Mouse (Mus musculus) kidney, embryonic 15.5 days (tissue): ENCODE results near the gene Mvd. TPM values are rescaled to one million over a fixed set of nuclear protein-coding genes. Genes with fewer than 3 reads are reported as not detected.

Source experiments
- ATAC-seq: fragments of 200-750 bp; cut with Nextera tagmentation; replicated peaks from 2 replicates; pipeline ENCODE4 v1.8.0; 2017; ENCODE audit warnings: moderate TSS enrichment; ENCODE audit not compliant: low FRiP score
- H3K27ac ChIP-seq: fragments of 300-500 bp; sonication (generic); 2 replicates; pipeline ENCODE4 v1.5.1; 2015; ENCODE audit warnings: mild to moderate bottlenecking, inconsistent platforms
- H3K27me3 ChIP-seq: fragments of 300-500 bp; sonication (generic); 2 replicates; pipeline ENCODE4 v1.6.1; 2015; ENCODE audit warnings: inconsistent platforms
- H3K36me3 ChIP-seq: fragments of 300-500 bp; sonication (generic); 2 replicates; pipeline ENCODE4 v1.6.1; 2015; ENCODE audit warnings: inconsistent platforms
- H3K4me1 ChIP-seq: fragments of 300-500 bp; sonication (generic); 2 replicates; pipeline ENCODE4 v1.6.1; 2015; ENCODE audit warnings: inconsistent platforms
- H3K4me2 ChIP-seq: fragments of 300-500 bp; sonication (generic); 2 replicates; pipeline ENCODE4 v1.6.1; 2015; ENCODE audit warnings: moderate library complexity, mild to moderate bottlenecking, inconsistent platforms
- H3K4me3 ChIP-seq: fragments of 300-500 bp; sonication (generic); replicated peaks from 2 replicates; pipeline ENCODE4 v1.5.1; 2015; ENCODE audit warnings: mild to moderate bottlenecking, inconsistent platforms
- H3K9ac ChIP-seq: fragments of 300-500 bp; sonication (generic); 2 replicates; pipeline ENCODE4 v1.6.1; 2015; ENCODE audit warnings: mild to moderate bottlenecking, inconsistent platforms
- H3K9me3 ChIP-seq: fragments of 300-500 bp; sonication (generic); replicated peaks from 2 replicates; pipeline ENCODE4 v1.6.1; 2016; ENCODE audit warnings: inconsistent platforms
- WGBS: fragments of 180-500 bp; shearing (Covaris S2); methylation state at CpG from one replicate; pipeline ENCODE4 v1.1.7; 2015; ENCODE audit warnings: mixed read lengths; 5-methylcytosine and 5-hydroxymethylcytosine counted together
- polyA plus RNA-seq: library from polyadenylated mRNA; unstranded; fragments of >200 nt; fragmentation: Nextera tagmentation; extraction: Ambion mirVana; gene quantifications from 2 replicates; pipeline ENCODE4 v1.2.1, GENCODE M21; 2015

Gene Mvd
- polyA plus RNA-seq, 1 experiment from 2014 or later: 37.5 TPM

DNA sequence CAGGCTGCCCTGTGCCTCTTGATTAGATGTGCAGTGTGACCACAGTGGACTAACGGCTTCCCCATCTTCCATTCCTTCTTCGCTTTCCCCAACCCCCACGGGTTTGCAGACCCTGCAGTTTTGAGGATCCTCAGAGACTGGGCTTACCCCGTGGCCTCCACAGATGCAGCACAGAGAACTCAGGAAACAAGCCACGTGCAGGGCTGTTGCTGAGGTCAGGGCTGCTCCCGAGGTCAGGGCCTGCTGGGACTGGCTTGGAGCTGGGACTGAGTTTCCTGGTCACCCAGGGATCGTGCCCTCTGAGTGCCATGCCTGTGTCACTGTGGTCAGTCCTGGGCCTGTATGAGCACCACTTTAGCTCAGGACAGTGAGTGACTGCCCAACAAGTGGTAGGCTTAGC, 21.8 kb upstream of the Mvd start:
- no peak overlapping the region for H3K4me2 ChIP-seq
- H3K27ac ChIP-seq: no peak overlapping the region
- no peak for ATAC-seq
- H3K9ac ChIP-seq: no peak overlapping the region
- 67% methylated on average over 7 of the region's 7 CpGs for WGBS
- H3K4me3 ChIP-seq: no peak overlapping the region
- H3K27me3 ChIP-seq: peaks cover 32% of the 10 kb centered on the region
- H3K9me3 ChIP-seq: no peaks in the 10 kb centered on the region
- peaks cover 40% of the 10 kb centered on the region for H3K36me3 ChIP-seq
- H3K4me1 ChIP-seq: peaks cover 24% of the 10 kb centered on the region

- no peaks in the 10 kb centered on the region for H3K9me3 ChIP-seq
- 47% methylated on average over 12 of the region's 12 CpGs for WGBS
These were observed 20.7 kb upstream of the Mvd start for GRCm38 (mm10) chr8:122463651-122464640.

GRCm38 (mm10) chr8:122462510-122462909, 19.3 kb upstream of the Mvd start:
- no peak overlapping the region for H3K9ac ChIP-seq
- H3K4me2 ChIP-seq: no peak overlapping the region
- ATAC-seq: no peak
- peaks cover 23% of the 10 kb centered on the region for H3K36me3 ChIP-seq
- no peaks in the 10 kb centered on the region for H3K9me3 ChIP-seq
- 68% methylated on average over 8 of the region's 8 CpGs for WGBS
- H3K4me3 ChIP-seq: no peak overlapping the region
- no peak overlapping the region for H3K27ac ChIP-seq
- peaks cover 25% of the 10 kb centered on the region for H3K4me1 ChIP-seq
- H3K27me3 ChIP-seq: peaks cover 55% of the 10 kb centered on the region

More at GRCm38 (mm10) chr8:122463651-122464640, 20.7 kb upstream of the Mvd start:
- H3K4me2 ChIP-seq: no peak overlapping the region
- no peak overlapping the region for H3K27ac ChIP-seq
- peaks cover 42% of the 10 kb centered on the region for H3K27me3 ChIP-seq
- no peak overlapping the region for H3K4me3 ChIP-seq
- peaks cover 25% of the 10 kb centered on the region for H3K4me1 ChIP-seq
- H3K36me3 ChIP-seq: peaks cover 37% of the 10 kb centered on the region
- H3K9ac ChIP-seq: no peak overlapping the region
- ATAC-seq: no peak

DNA sequence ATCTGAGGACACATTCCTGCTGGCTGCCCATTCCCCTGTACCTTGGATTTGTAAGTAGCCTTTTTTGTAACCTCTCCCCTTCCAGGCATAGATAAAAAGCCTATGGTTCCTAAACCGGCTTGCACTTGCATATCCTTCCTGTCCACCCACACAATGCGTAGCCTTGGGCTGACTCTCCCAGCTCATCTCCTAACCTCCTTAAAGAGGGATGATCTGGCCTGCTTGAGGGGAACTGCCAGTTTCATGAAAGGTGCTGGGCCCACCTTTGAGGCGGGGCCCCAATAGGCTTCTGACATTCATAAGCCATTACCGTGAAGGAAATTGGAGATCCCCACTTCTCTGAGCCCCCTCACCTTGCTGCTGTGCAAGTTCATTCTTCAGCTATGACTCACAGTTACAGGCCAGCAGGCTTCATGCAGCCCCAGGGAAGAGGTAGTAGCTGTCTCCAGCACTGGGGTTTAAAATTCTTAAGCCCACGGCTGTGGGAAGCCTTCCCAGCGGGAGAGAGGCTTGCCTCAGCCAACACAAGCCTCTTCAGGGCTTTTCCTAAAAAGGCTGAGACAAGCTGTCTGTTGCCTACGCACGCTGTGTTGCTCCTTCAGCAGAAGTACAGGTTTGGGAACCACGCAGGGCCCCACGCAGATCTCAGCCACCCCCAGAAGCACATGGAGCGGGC, 18.4 kb upstream of the Mvd start:
- no peak overlapping the region for H3K9ac ChIP-seq
- H3K36me3 ChIP-seq: peaks cover 14% of the 10 kb centered on the region
- peaks cover 25% of the 10 kb centered on the region for H3K4me1 ChIP-seq
- H3K27ac ChIP-seq: no peak overlapping the region; the same call in 1 of the 2 replicates
- H3K9me3 ChIP-seq: no peaks in the 10 kb centered on the region
- 58% methylated on average over 11 of the region's 11 CpGs for WGBS
- H3K27me3 ChIP-seq: peaks cover 64% of the 10 kb centered on the region
- no peak for ATAC-seq
- 0 out of 2 replicates have a peak overlapping the region, but pooled peaks have one; percentile 63 for H3K4me2 ChIP-seq
- no peak overlapping the region for H3K4me3 ChIP-seq

- peak; percentile 88 for ATAC-seq
- Histone ChIP-seq H3K27ac (no peak within 1 kb of the TSS), H3K4me2 (peak within 1 kb of the TSS; percentile 63), H3K36me3 (peaks cover 6% of the 10 kb centered on the region), H3K9ac (0 out of 2 replicates have a peak within 1 kb of the TSS, but pooled peaks have one; percentile 2), H3K4me1 (peaks cover 25% of the 10 kb centered on the region), H3K9me3 (no peaks in the 10 kb centered on the region), H3K27me3 (peaks cover 67% of the 10 kb centered on the region), H3K4me3 (peak within 1 kb of the TSS; percentile 38)
- WGBS: 1% methylated on average over 56 of the region's 56 CpGs
These were observed 17.6 kb upstream of the Mvd start, which contains the start of gene Snai3 for GRCm38 (mm10) chr8:122460524-122461472. TSS of gene Snai3 (minus strand) at chr8:122460733.

DNA sequence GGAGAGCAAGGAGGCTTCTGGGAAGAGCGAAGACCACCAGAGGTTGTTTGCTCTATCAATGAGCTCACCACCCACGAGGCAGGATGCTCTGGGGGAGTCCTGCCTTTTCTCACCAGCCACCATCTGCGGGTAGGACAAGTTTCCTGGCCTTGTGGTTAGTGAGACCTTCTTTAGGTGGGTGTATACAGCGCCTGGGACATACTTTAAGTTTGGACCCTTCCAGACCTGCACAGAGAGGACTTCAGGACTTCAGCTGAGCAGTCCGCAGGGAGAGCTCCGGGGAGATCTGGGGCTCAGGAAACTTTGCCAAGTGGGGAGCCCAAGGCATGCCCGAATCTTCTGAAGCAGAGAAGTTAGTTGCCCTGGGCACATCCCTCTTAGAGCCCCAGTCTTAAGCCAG, 16.8 kb upstream of the Mvd start:
- no peaks in the 10 kb centered on the region for H3K9me3 ChIP-seq
- peaks cover 25% of the 10 kb centered on the region for H3K4me1 ChIP-seq
- 26% methylated on average over 7 of the region's 7 CpGs for WGBS
- peak overlapping the region; percentile 38 for H3K4me3 ChIP-seq
- H3K4me2 ChIP-seq: peak overlapping the region; percentile 63
- peaks cover 67% of the 10 kb centered on the region for H3K27me3 ChIP-seq
- no peak for ATAC-seq
- H3K27ac ChIP-seq: no peak overlapping the region
- H3K36me3 ChIP-seq: no peaks in the 10 kb centered on the region
- 0 out of 2 replicates have a peak overlapping the region, but pooled peaks have one; percentile 2 for H3K9ac ChIP-seq

GRCm38 (mm10) chr8:122459218-122459900, 16.1 kb upstream of the Mvd start:
- H3K9me3 ChIP-seq: no peaks in the 10 kb centered on the region
- no peak overlapping the region for H3K4me3 ChIP-seq
- no peak overlapping the region; the same call in 1 of the 2 replicates for H3K4me2 ChIP-seq
- no peak overlapping the region for H3K27ac ChIP-seq
- ATAC-seq: no peak
- WGBS: 59% methylated on average over 6 of the region's 6 CpGs
- peaks cover 67% of the 10 kb centered on the region for H3K27me3 ChIP-seq
- no peaks in the 10 kb centered on the region for H3K36me3 ChIP-seq
- no peak overlapping the region for H3K9ac ChIP-seq
- H3K4me1 ChIP-seq: peaks cover 25% of the 10 kb centered on the region

- Histone ChIP-seq H3K4me1 (peaks cover 21% of the 10 kb centered on the region), H3K27ac (no peak overlapping the region), H3K9me3 (no peaks in the 10 kb centered on the region), H3K9ac (no peak overlapping the region), H3K36me3 (no peaks in the 10 kb centered on the region), H3K4me3 (no peak overlapping the region), H3K4me2 (no peak overlapping the region), H3K27me3 (peaks cover 56% of the 10 kb centered on the region)
- 80% methylated on average over 11 of the region's 11 CpGs for WGBS
- no peak for ATAC-seq
These were observed 13.9 kb upstream of the Mvd start for GRCm38 (mm10) chr8:122457171-122457570.

DNA sequence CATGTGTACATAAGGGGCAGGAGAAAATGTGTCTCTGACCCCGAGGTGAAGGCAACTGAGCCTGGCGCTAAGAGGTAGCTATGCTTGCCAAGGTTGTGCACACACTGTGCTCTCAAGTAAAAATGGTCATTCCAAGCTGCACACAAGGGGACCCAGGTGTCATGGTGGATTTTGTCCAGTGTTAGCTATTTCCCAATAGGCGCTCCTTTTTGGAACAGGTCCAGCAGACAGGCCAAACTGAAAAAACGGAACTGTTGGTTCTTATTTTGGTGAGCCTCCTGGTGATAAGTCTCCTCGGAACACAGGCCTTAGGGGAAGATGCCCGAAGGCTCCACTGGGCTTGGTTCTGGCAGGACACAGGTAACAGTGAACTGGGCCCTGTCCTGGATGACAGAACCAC, 11.2 kb upstream of the Mvd start:
- Histone ChIP-seq H3K4me2 (no peak overlapping the region), H3K36me3 (no peaks in the 10 kb centered on the region), H3K27me3 (peaks cover 29% of the 10 kb centered on the region), H3K27ac (no peak overlapping the region), H3K9ac (no peak overlapping the region), H3K4me1 (no peaks in the 10 kb centered on the region), H3K9me3 (no peaks in the 10 kb centered on the region), H3K4me3 (no peak overlapping the region)
- ATAC-seq: no peak
- WGBS: 87% methylated on average over 6 of the region's 6 CpGs

GRCm38 (mm10) chr8:122452154-122452553, 8.9 kb upstream of the Mvd start:
- Histone ChIP-seq H3K9ac (no peak overlapping the region), H3K9me3 (no peaks in the 10 kb centered on the region), H3K4me1 (no peaks in the 10 kb centered on the region), H3K4me2 (no peak overlapping the region), H3K4me3 (no peak overlapping the region), H3K36me3 (no peaks in the 10 kb centered on the region), H3K27me3 (peaks cover 8% of the 10 kb centered on the region), H3K27ac (no peak overlapping the region)
- no peak for ATAC-seq
- 90% methylated on average over 10 of the region's 10 CpGs for WGBS

DNA sequence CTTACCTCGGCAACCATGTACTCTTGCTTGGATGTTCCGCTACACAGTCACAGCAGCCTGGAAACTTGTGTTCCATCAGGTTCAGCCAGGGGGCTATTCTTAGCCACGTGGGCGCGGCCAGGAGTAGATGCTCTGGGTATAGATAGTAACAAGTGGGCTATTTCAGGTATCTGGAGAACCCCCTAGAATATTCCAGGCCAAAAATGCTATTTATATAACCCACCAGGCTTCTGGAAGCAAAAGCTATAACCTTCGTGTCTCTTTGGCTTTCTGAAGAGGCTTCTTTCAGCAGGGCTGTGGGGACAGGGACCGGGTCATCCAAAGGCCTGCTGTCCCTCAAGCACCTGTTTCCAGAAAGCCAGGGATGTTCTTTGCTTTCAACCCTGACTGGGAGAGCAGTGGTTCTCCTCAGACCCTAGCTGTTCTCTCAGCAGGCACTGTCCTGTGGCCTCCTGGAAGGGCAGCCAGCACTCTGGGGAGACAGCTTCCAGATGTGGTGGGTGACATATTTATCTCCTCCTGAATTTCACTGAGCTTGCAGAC, 8.0 kb upstream of the Mvd start:
- H3K27ac ChIP-seq: no peak overlapping the region
- no peak overlapping the region for H3K4me3 ChIP-seq
- H3K4me2 ChIP-seq: no peak overlapping the region
- H3K27me3 ChIP-seq: no peaks in the 10 kb centered on the region
- no peaks in the 10 kb centered on the region for H3K36me3 ChIP-seq
- WGBS: 66% methylated on average over 7 of the region's 7 CpGs
- no peak for ATAC-seq
- no peaks in the 10 kb centered on the region for H3K9me3 ChIP-seq
- no peak overlapping the region for H3K9ac ChIP-seq
- no peaks in the 10 kb centered on the region for H3K4me1 ChIP-seq
